Mouse (Mus musculus) stomach, adult 2 months (tissue): ENCODE data around the gene Prr32. TPM values are rescaled to one million over a fixed set of nuclear protein-coding genes. Genes with fewer than 3 reads are reported as not detected.

Experiments used
- polyA plus RNA-seq: library from polyadenylated mRNA; depleted of rRNA; stranded (reverse); fragments of >200 nt; gene quantifications from 2 replicates; pipeline ENCODE4 v1.2.3, GENCODE M21; 2012; rRNA removed

The Prr32 gene
- 0.25 and 0.37 TPM in 2 replicates for polyA plus RNA-seq

DNA sequence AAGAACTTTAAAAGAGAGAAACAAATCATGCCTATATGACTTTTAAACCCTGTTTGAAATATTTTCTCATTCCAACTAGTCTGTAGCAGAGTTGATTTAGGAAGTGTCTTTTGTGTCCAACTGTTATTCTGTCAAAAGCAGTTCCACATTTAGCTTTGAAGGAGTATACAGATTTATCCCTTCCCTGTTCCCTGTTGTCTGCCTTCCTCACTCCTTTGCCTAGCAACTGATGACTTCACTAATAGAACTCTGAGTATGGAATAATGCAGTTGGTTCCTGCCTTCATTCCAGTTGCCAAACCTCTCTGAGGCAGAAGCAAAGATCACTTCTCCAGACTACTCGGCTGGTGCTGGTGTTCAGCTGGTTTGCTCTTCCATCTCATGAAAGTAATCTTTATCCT is at the start of gene Prr32:
TSS of gene Prr32 (plus strand) at position 301 of the 400 bp plus-strand sequence.

